Mouse (Mus musculus): ENCODE measurements around the gene Tmem232. TPM values are rescaled to one million over a fixed set of nuclear protein-coding genes. Genes with fewer than 3 reads are reported as not detected.

The Tmem232 gene
- total RNA-seq (2014; fragmentation: Nextera tagmentation) (not detected in 2 replicates), total RNA-seq (2017) (not detected in 2 replicates)

- ATAC-seq (replicated peaks; ENCODE audit: poor library complexity, severe bottlenecking), result peak; percentile 63
Observed at GRCm38 (mm10) chr17:65540441-65541272, at the start of gene Tmem232. Gene Tmem232 (minus strand): TSS chr17:65540782.

GRCm38 (mm10) chr17:65586892-65587291 is 46.3 kb upstream of the Tmem232 start:
- no peak for ATAC-seq (replicated peaks; ENCODE audit: poor library complexity, severe bottlenecking)

- no peak for ATAC-seq (replicated peaks; ENCODE audit: poor library complexity, severe bottlenecking)
Observed at GRCm38 (mm10) chr17:65581440-65581839, 40.9 kb upstream of the Tmem232 start.

- no peak for ATAC-seq (replicated peaks; ENCODE audit: poor library complexity, severe bottlenecking)
Observed at GRCm38 (mm10) chr17:65579766-65580165, 39.2 kb upstream of the Tmem232 start.

GRCm38 (mm10) chr17:65575339-65575738 is 34.8 kb upstream of the Tmem232 start:
- peak; percentile 76 for ATAC-seq (replicated peaks; ENCODE audit: poor library complexity, severe bottlenecking)

- 0 out of 2 replicates have a peak, but pooled peaks have one; percentile 10 for ATAC-seq (replicated peaks; ENCODE audit: poor library complexity, severe bottlenecking)
Observed at GRCm38 (mm10) chr17:65574850-65575249, 34.3 kb upstream of the Tmem232 start.

- ATAC-seq (replicated peaks; ENCODE audit: poor library complexity, severe bottlenecking), result no peak
Observed at GRCm38 (mm10) chr17:65571866-65572265, 31.3 kb upstream of the Tmem232 start.

GRCm38 (mm10) chr17:65571466-65571865 is 30.9 kb upstream of the Tmem232 start:
- ATAC-seq (replicated peaks; ENCODE audit: poor library complexity, severe bottlenecking), result no peak

- no peak for ATAC-seq (replicated peaks; ENCODE audit: poor library complexity, severe bottlenecking)
Observed at GRCm38 (mm10) chr17:65564189-65564588, 23.6 kb upstream of the Tmem232 start.

GRCm38 (mm10) chr17:65563345-65563744 is 22.8 kb upstream of the Tmem232 start:
- no peak for ATAC-seq (replicated peaks; ENCODE audit: poor library complexity, severe bottlenecking)

- ATAC-seq (replicated peaks; ENCODE audit: poor library complexity, severe bottlenecking), result 0 out of 2 replicates have a peak, but pooled peaks have one; percentile 33
Observed at GRCm38 (mm10) chr17:65562761-65563160, 22.2 kb upstream of the Tmem232 start.

GRCm38 (mm10) chr17:65561361-65562015 is 20.9 kb upstream of the Tmem232 start:
- 0 out of 2 replicates have a peak, but pooled peaks have one; percentile 13 for ATAC-seq (replicated peaks; ENCODE audit: poor library complexity, severe bottlenecking)

- ATAC-seq (replicated peaks; ENCODE audit: poor library complexity, severe bottlenecking), result peak; percentile 84
Observed at GRCm38 (mm10) chr17:65559273-65559672, 18.7 kb upstream of the Tmem232 start.

GRCm38 (mm10) chr17:65558788-65559187 is 18.2 kb upstream of the Tmem232 start:
- ATAC-seq (replicated peaks; ENCODE audit: poor library complexity, severe bottlenecking), result no peak

GRCm38 (mm10) chr17:65558217-65558616 is 17.6 kb upstream of the Tmem232 start:
- peak; percentile 72 for ATAC-seq (replicated peaks; ENCODE audit: poor library complexity, severe bottlenecking)

- peak; percentile 16; the same call in 1 of the 2 replicates for ATAC-seq (replicated peaks; ENCODE audit: poor library complexity, severe bottlenecking)
Observed at GRCm38 (mm10) chr17:65557212-65557611, 16.6 kb upstream of the Tmem232 start.

GRCm38 (mm10) chr17:65556798-65557197 is 16.2 kb upstream of the Tmem232 start:
- ATAC-seq (replicated peaks; ENCODE audit: poor library complexity, severe bottlenecking), result no peak

- no peak for ATAC-seq (replicated peaks; ENCODE audit: poor library complexity, severe bottlenecking)
Observed at GRCm38 (mm10) chr17:65552426-65552997, 11.9 kb upstream of the Tmem232 start.

- ATAC-seq (replicated peaks; ENCODE audit: poor library complexity, severe bottlenecking), result no peak
Observed at GRCm38 (mm10) chr17:65550357-65550756, 9.8 kb upstream of the Tmem232 start.

GRCm38 (mm10) chr17:65548698-65549365 is 8.2 kb upstream of the Tmem232 start:
- ATAC-seq (replicated peaks; ENCODE audit: poor library complexity, severe bottlenecking), result no peak

Data from granulocyte monocyte progenitor cell, adult 5-6 weeks (primary cell).